Mouse (Mus musculus) testis, adult 2 months (tissue): ENCODE measurements at regions not wholly inside any gene's neighbourhood (a gene's known extent, or its start where the extent isn't known, plus 50 kb on each side); places are given as distances from the start of the nearest gene placed in this dataset.

Source experiments
- CTCF ChIP-seq: fragments of 200-500 bp; IDR thresholded peaks from 2 replicates; pipeline ENCODE4 v1.5.1; 2012; ENCODE audit warnings: low read depth, mild to moderate bottlenecking, inconsistent platforms, low read length, moderate library complexity; ENCODE audit not compliant: control insufficient read depth, insufficient read depth, insufficient replicate concordance
- POLR2A ChIP-seq: fragments of 200-500 bp; IDR thresholded peaks from 2 replicates; pipeline ENCODE4 v1.6.1; 2012; ENCODE audit warnings: low read depth, mild to moderate bottlenecking, inconsistent platforms, low read length, moderate library complexity; ENCODE audit not compliant: control insufficient read depth

DNA sequence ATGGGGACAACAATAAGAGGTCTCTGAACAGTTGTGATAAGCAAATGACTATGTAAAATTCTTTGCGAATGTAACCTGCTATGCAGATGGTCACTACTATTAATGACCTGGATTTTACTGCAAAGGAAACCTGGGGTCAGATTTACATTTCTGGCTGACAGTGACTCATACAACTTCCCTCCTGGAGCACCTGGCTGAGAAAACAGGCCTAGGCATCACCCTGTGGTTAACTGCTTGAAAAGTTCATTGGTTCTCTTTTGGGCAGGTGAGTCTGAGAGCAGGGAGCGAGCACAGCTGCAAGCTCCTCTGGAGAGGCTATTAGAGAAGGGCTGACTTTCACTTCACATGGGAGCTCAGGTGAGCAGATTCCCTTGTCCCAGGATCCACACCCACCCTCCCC lies 185.2 kb upstream of the Lpp start:
- TF ChIP-seq CTCF (no peak), POLR2A (no peak)
